Mouse (Mus musculus): ENCODE measurements at regions not wholly inside any gene's neighbourhood (a gene's known extent, or its start where the extent isn't known, plus 50 kb on each side); places are given as distances from the start of the nearest gene placed in this dataset.

GRCm38 (mm10) chr1:189458421-189458820 lies 56.3 kb upstream of the Kcnk2 start:
- no peak for DNase-seq

Measured in embryo, embryonic 11 days (tissue).